Mouse (Mus musculus): ENCODE measurements around the gene Sulf2. TPM values are rescaled to one million over a fixed set of nuclear protein-coding genes. Genes with fewer than 3 reads are reported as not detected.

The Sulf2 gene
- polyA plus RNA-seq, 1 experiment from 2014 or later, result 235 TPM

GRCm38 (mm10) chr2:166039681-166040080 is 115.8 kb downstream of the Sulf2 start:
- no peak overlapping the region for H3K9ac ChIP-seq (replicated peaks; ENCODE audit: low read depth, low read length)
- peaks cover 13% of the 10 kb centered on the region for H3K4me1 ChIP-seq (ENCODE audit: control insufficient read depth, insufficient read depth, low read length)
- H3K4me2 ChIP-seq (replicated peaks; ENCODE audit: low read depth, low read length), result no peak overlapping the region
- H3K36me3 ChIP-seq (ENCODE audit: control insufficient read depth, insufficient read depth, low read length), result no peaks in the 10 kb centered on the region; the same call in 1 of the 2 replicates
- no peak overlapping the region for H3K4me3 ChIP-seq (ENCODE audit: low read depth, low read length)
- no peaks in the 10 kb centered on the region for H3K27me3 ChIP-seq (ENCODE audit: control insufficient read depth, insufficient read depth, low read length)
- no peaks in the 10 kb centered on the region for H3K9me3 ChIP-seq (ENCODE audit: control insufficient read depth, low read depth, low read length)
- H3K27ac ChIP-seq (ENCODE audit: low read length), result no peak overlapping the region
- WGBS, result 88% methylated on average over 4 of the region's 4 CpGs
- ATAC-seq (ENCODE audit: insufficient number of reproducible peaks, insufficient read depth, low FRiP score, low read depth), result no peak

DNA sequence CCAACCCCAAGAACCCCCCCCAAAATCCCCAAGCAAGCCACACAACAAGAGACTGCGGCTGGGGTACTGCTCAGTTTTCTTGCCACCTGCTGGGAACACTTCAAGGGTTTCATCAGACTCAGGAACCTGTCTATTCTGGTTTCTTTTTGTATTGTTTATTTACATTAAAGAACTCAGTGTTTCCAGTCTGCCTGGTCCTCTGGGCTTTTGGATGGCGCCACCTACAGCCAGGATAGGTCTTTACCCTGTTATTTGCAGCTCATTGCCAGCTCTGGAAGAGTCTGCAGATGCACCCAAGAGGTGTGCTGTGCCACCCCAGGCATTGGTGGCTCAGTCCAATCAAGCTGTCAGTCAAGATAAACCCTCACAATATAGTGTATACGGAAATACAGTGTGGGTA is 119.7 kb downstream of the Sulf2 start:
- Histone ChIP-seq H3K4me2 (replicated peaks; ENCODE audit: low read depth, low read length) (no peak overlapping the region), H3K9ac (replicated peaks; ENCODE audit: low read depth, low read length) (no peak overlapping the region), H3K27ac (ENCODE audit: low read length) (no peak overlapping the region), H3K9me3 (ENCODE audit: control insufficient read depth, low read depth, low read length) (no peaks in the 10 kb centered on the region), H3K36me3 (ENCODE audit: control insufficient read depth, insufficient read depth, low read length) (no peaks in the 10 kb centered on the region; the same call in 1 of the 2 replicates), H3K4me1 (ENCODE audit: control insufficient read depth, insufficient read depth, low read length) (peaks cover 19% of the 10 kb centered on the region), H3K4me3 (ENCODE audit: low read depth, low read length) (no peak overlapping the region), H3K27me3 (ENCODE audit: control insufficient read depth, insufficient read depth, low read length) (no peaks in the 10 kb centered on the region)
- no peak for ATAC-seq (ENCODE audit: insufficient number of reproducible peaks, insufficient read depth, low FRiP score, low read depth)
- 44% methylated on average over 3 of the region's 3 CpGs for WGBS

GRCm38 (mm10) chr2:166034967-166035490 is 120.4 kb downstream of the Sulf2 start:
- Histone ChIP-seq H3K27me3 (ENCODE audit: control insufficient read depth, insufficient read depth, low read length) (no peaks in the 10 kb centered on the region), H3K9ac (replicated peaks; ENCODE audit: low read depth, low read length) (no peak overlapping the region), H3K27ac (ENCODE audit: low read length) (peak overlapping the region; percentile 22; the same call in 1 of the 2 replicates), H3K4me1 (ENCODE audit: control insufficient read depth, insufficient read depth, low read length) (peaks cover 24% of the 10 kb centered on the region), H3K9me3 (ENCODE audit: control insufficient read depth, low read depth, low read length) (no peaks in the 10 kb centered on the region), H3K4me3 (ENCODE audit: low read depth, low read length) (no peak overlapping the region), H3K4me2 (replicated peaks; ENCODE audit: low read depth, low read length) (no peak overlapping the region), H3K36me3 (ENCODE audit: control insufficient read depth, insufficient read depth, low read length) (no peaks in the 10 kb centered on the region; the same call in 1 of the 2 replicates)
- no peak for ATAC-seq (ENCODE audit: insufficient number of reproducible peaks, insufficient read depth, low FRiP score, low read depth)
- WGBS, result 59% methylated on average over 3 of the region's 3 CpGs

GRCm38 (mm10) chr2:166032628-166033027 is 122.8 kb downstream of the Sulf2 start:
- H3K9me3 ChIP-seq (ENCODE audit: control insufficient read depth, low read depth, low read length), result no peaks in the 10 kb centered on the region
- no peak overlapping the region for H3K9ac ChIP-seq (replicated peaks; ENCODE audit: low read depth, low read length)
- no peak for ATAC-seq (ENCODE audit: insufficient number of reproducible peaks, insufficient read depth, low FRiP score, low read depth)
- peak overlapping the region; percentile 27; the same call in 1 of the 2 replicates for H3K27ac ChIP-seq (ENCODE audit: low read length)
- peaks cover 31% of the 10 kb centered on the region for H3K4me1 ChIP-seq (ENCODE audit: control insufficient read depth, insufficient read depth, low read length)
- no peak overlapping the region for H3K4me3 ChIP-seq (ENCODE audit: low read depth, low read length)
- no peak overlapping the region for H3K4me2 ChIP-seq (replicated peaks; ENCODE audit: low read depth, low read length)
- WGBS, result 82% methylated on average over 5 of the region's 5 CpGs
- no peaks in the 10 kb centered on the region; the same call in 1 of the 2 replicates for H3K36me3 ChIP-seq (ENCODE audit: control insufficient read depth, insufficient read depth, low read length)
- H3K27me3 ChIP-seq (ENCODE audit: control insufficient read depth, insufficient read depth, low read length), result no peaks in the 10 kb centered on the region

DNA sequence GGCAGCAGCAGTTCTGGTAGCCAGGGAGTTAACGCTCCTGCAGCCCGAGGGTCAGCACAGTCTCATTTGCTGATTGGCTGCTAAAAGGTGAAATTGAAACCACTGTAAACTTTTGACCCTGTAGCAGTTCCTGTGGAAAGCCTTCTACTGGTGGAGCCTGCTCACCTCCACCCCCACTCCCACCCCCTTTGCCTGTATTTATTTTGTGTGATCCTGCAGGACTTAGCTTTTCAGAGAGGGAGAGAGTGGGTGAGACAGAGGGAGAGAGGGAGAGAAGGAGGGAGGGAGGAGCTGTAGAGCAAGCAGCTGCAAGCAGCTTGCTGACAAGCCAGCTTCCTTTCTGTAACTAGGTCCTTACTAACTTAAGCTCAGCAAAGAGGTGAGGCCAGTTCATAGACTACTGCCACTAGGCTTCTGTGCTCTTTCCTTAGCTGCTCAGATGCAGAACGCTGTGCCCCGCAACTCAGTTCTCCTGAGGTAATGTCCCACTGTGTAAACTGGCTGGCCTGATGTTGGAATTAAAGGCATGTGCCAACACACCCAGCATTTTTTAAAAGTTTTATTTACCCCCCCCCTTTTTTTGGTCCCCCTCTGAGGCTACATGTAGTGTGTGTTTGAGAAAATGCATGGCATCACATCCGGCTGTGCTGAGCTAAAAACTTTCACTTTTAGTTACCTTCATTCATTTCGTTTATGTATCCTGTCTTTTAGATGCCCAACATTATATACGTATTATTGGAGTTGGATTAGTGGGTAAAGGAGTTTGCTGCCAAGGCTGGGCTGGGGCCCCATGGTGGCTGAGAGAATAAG is 124.1 kb downstream of the Sulf2 start:
- Histone ChIP-seq H3K4me2 (replicated peaks; ENCODE audit: low read depth, low read length) (peak overlapping the region; percentile 52), H3K4me3 (ENCODE audit: low read depth, low read length) (peak overlapping the region; percentile 11), H3K9ac (replicated peaks; ENCODE audit: low read depth, low read length) (no peak overlapping the region; the same call in 1 of the 2 replicates), H3K27ac (ENCODE audit: low read length) (peak overlapping the region; percentile 97), H3K27me3 (ENCODE audit: control insufficient read depth, insufficient read depth, low read length) (no peaks in the 10 kb centered on the region), H3K4me1 (ENCODE audit: control insufficient read depth, insufficient read depth, low read length) (peaks cover 31% of the 10 kb centered on the region), H3K36me3 (ENCODE audit: control insufficient read depth, insufficient read depth, low read length) (no peaks in the 10 kb centered on the region; the same call in 1 of the 2 replicates), H3K9me3 (ENCODE audit: control insufficient read depth, low read depth, low read length) (no peaks in the 10 kb centered on the region)
- WGBS, result 6% methylated on average over 7 of the region's 7 CpGs
- ATAC-seq (ENCODE audit: insufficient number of reproducible peaks, insufficient read depth, low FRiP score, low read depth), result peak; percentile 94

- Histone ChIP-seq H3K36me3 (ENCODE audit: control insufficient read depth, insufficient read depth, low read length) (no peaks in the 10 kb centered on the region; the same call in 1 of the 2 replicates), H3K27me3 (ENCODE audit: control insufficient read depth, insufficient read depth, low read length) (no peaks in the 10 kb centered on the region), H3K4me2 (replicated peaks; ENCODE audit: low read depth, low read length) (peak overlapping the region; percentile 52), H3K4me3 (ENCODE audit: low read depth, low read length) (peak overlapping the region; percentile 11; the same call in 1 of the 2 replicates), H3K4me1 (ENCODE audit: control insufficient read depth, insufficient read depth, low read length) (peaks cover 37% of the 10 kb centered on the region), H3K27ac (ENCODE audit: low read length) (peak overlapping the region; percentile 97), H3K9ac (replicated peaks; ENCODE audit: low read depth, low read length) (no peak overlapping the region; the same call in 1 of the 2 replicates), H3K9me3 (ENCODE audit: control insufficient read depth, low read depth, low read length) (no peaks in the 10 kb centered on the region)
- ATAC-seq (ENCODE audit: insufficient number of reproducible peaks, insufficient read depth, low FRiP score, low read depth), result peak; percentile 12; the same call in 1 of the 2 replicates
- WGBS, result 4% methylated on average over 13 of the region's 13 CpGs
These were observed 125.0 kb downstream of the Sulf2 start for GRCm38 (mm10) chr2:166030256-166030995.

GRCm38 (mm10) chr2:166029232-166029631 is 126.2 kb downstream of the Sulf2 start:
- Histone ChIP-seq H3K36me3 (ENCODE audit: control insufficient read depth, insufficient read depth, low read length) (no peaks in the 10 kb centered on the region), H3K27me3 (ENCODE audit: control insufficient read depth, insufficient read depth, low read length) (no peaks in the 10 kb centered on the region), H3K27ac (ENCODE audit: low read length) (peak overlapping the region; percentile 10; the same call in 1 of the 2 replicates), H3K4me2 (replicated peaks; ENCODE audit: low read depth, low read length) (0 out of 2 replicates have a peak overlapping the region, but pooled peaks have one; percentile 3), H3K9me3 (ENCODE audit: control insufficient read depth, low read depth, low read length) (no peaks in the 10 kb centered on the region), H3K4me3 (ENCODE audit: low read depth, low read length) (no peak overlapping the region), H3K4me1 (ENCODE audit: control insufficient read depth, insufficient read depth, low read length) (peaks cover 43% of the 10 kb centered on the region), H3K9ac (replicated peaks; ENCODE audit: low read depth, low read length) (no peak overlapping the region)
- WGBS, result 32% methylated on average over 4 of the region's 4 CpGs
- no peak for ATAC-seq (ENCODE audit: insufficient number of reproducible peaks, insufficient read depth, low FRiP score, low read depth)

- H3K9ac ChIP-seq (replicated peaks; ENCODE audit: low read depth, low read length), result no peak overlapping the region
- ATAC-seq (ENCODE audit: insufficient number of reproducible peaks, insufficient read depth, low FRiP score, low read depth), result no peak
- no peak overlapping the region for H3K4me2 ChIP-seq (replicated peaks; ENCODE audit: low read depth, low read length)
- H3K36me3 ChIP-seq (ENCODE audit: control insufficient read depth, insufficient read depth, low read length), result no peaks in the 10 kb centered on the region
- WGBS, result 84% methylated on average over 3 of the region's 3 CpGs
- H3K4me3 ChIP-seq (ENCODE audit: low read depth, low read length), result no peak overlapping the region
- no peaks in the 10 kb centered on the region for H3K27me3 ChIP-seq (ENCODE audit: control insufficient read depth, insufficient read depth, low read length)
- H3K9me3 ChIP-seq (ENCODE audit: control insufficient read depth, low read depth, low read length), result no peaks in the 10 kb centered on the region
- H3K27ac ChIP-seq (ENCODE audit: low read length), result no peak overlapping the region
- H3K4me1 ChIP-seq (ENCODE audit: control insufficient read depth, insufficient read depth, low read length), result peaks cover 39% of the 10 kb centered on the region
These were observed 127.6 kb downstream of the Sulf2 start for GRCm38 (mm10) chr2:166027834-166028233.

All from stomach, embryonic 14.5 days (tissue).